Mouse (Mus musculus): ENCODE measurements at regions not wholly inside any gene's neighbourhood (a gene's known extent, or its start where the extent isn't known, plus 50 kb on each side); places are given as distances from the start of the nearest gene placed in this dataset.

- in situ Hi-C loops (cut with MboI), result no loop called here
These were observed 232.7 kb upstream of the Zmiz1 start for GRCm38 (mm10) chr14:25226155-25226839.

GRCm38 (mm10) chr14:25226840-25227506, 232.0 kb upstream of the Zmiz1 start:
- in situ Hi-C loops (cut with MboI), result no loop called here

- in situ Hi-C loops (cut with MboI), result no loop called here
These were observed 230.5 kb upstream of the Zmiz1 start for GRCm38 (mm10) chr14:25228321-25229047.

- in situ Hi-C loops (cut with MboI), result no loop called here
These were observed 229.4 kb upstream of the Zmiz1 start for GRCm38 (mm10) chr14:25229569-25229968.

- in situ Hi-C loops (cut with MboI), result no loop called here
These were observed 227.1 kb upstream of the Zmiz1 start for GRCm38 (mm10) chr14:25231881-25232280.

- in situ Hi-C loops (cut with MboI), result no loop called here
These were observed 222.5 kb upstream of the Zmiz1 start for GRCm38 (mm10) chr14:25236421-25236973.

- in situ Hi-C loops (cut with MboI), result no loop called here
These were observed 219.5 kb upstream of the Zmiz1 start for GRCm38 (mm10) chr14:25239335-25239960.

- in situ Hi-C loops (cut with MboI), result no loop called here
These were observed 216.2 kb upstream of the Zmiz1 start for GRCm38 (mm10) chr14:25242753-25243152.

- in situ Hi-C loops (cut with MboI), result no loop called here
These were observed 215.7 kb upstream of the Zmiz1 start for GRCm38 (mm10) chr14:25243289-25243688.

- in situ Hi-C loops (cut with MboI), result no loop called here
These were observed 215.3 kb upstream of the Zmiz1 start for GRCm38 (mm10) chr14:25243698-25244097.

GRCm38 (mm10) chr14:25244841-25245240, 214.1 kb upstream of the Zmiz1 start:
- in situ Hi-C loops (cut with MboI), result no loop called here

- in situ Hi-C loops (cut with MboI), result no loop called here
These were observed 213.3 kb upstream of the Zmiz1 start for GRCm38 (mm10) chr14:25245691-25246090.

GRCm38 (mm10) chr14:25248941-25249340, 210.0 kb upstream of the Zmiz1 start:
- in situ Hi-C loops (cut with MboI), result no loop called here

- in situ Hi-C loops (cut with MboI), result no loop called here
These were observed 205.8 kb upstream of the Zmiz1 start for GRCm38 (mm10) chr14:25253016-25253850.

- in situ Hi-C loops (cut with MboI), result no loop called here
These were observed 195.9 kb upstream of the Zmiz1 start for GRCm38 (mm10) chr14:25263121-25263520.

- in situ Hi-C loops (cut with MboI), result no loop called here
These were observed 192.1 kb upstream of the Zmiz1 start for GRCm38 (mm10) chr14:25266846-25267245.

GRCm38 (mm10) chr14:25268090-25268631, 190.8 kb upstream of the Zmiz1 start:
- in situ Hi-C loops (cut with MboI), result no loop called here

GRCm38 (mm10) chr14:25270227-25270876, 188.6 kb upstream of the Zmiz1 start:
- in situ Hi-C loops (cut with MboI), result no loop called here

GRCm38 (mm10) chr14:25272366-25273156, 186.4 kb upstream of the Zmiz1 start:
- in situ Hi-C loops (cut with MboI), result no loop called here

GRCm38 (mm10) chr14:25279751-25280150, 179.2 kb upstream of the Zmiz1 start:
- in situ Hi-C loops (cut with MboI), result no loop called here

All from mature B cell (primary cell).